Mouse (Mus musculus) kidney, embryonic 14.5 days (tissue): Measurements from ENCODE around the gene Fbxl18. TPM values are rescaled to one million over a fixed set of nuclear protein-coding genes. Genes with fewer than 3 reads are reported as not detected.

Source experiments
- ATAC-seq: fragments of 200-750 bp; cut with Nextera tagmentation; 2 replicates; pipeline ENCODE4 v1.8.0; 2017; ENCODE audit warnings: moderate number of reproducible peaks, mild to moderate bottlenecking, moderate TSS enrichment, moderate library complexity; ENCODE audit not compliant: low FRiP score, low TSS enrichment
- H3K27ac ChIP-seq: fragments of 300-500 bp; sonication (generic); 2 replicates; pipeline ENCODE4 v1.5.1; 2014; ENCODE audit warnings: low read depth, mild to moderate bottlenecking, low read length, moderate library complexity, mixed read lengths
- H3K27me3 ChIP-seq: fragments of 300-500 bp; sonication (generic); 2 replicates; pipeline ENCODE4 v1.6.1; 2014; ENCODE audit warnings: mild to moderate bottlenecking, low read length; ENCODE audit not compliant: control insufficient read depth, insufficient read depth
- H3K36me3 ChIP-seq: fragments of 300-500 bp; sonication (generic); 2 replicates; pipeline ENCODE4 v1.6.1; 2014; ENCODE audit warnings: low read length, mixed read lengths; ENCODE audit not compliant: control insufficient read depth, insufficient read depth
- H3K4me1 ChIP-seq: fragments of 300-500 bp; sonication (generic); 2 replicates; pipeline ENCODE4 v1.6.1; 2014; ENCODE audit warnings: low read length, mixed read lengths; ENCODE audit not compliant: control insufficient read depth, insufficient read depth
- H3K4me2 ChIP-seq: fragments of 300-500 bp; sonication (generic); replicated peaks from 2 replicates; pipeline ENCODE4 v1.6.1; 2014; ENCODE audit warnings: low read depth, mild to moderate bottlenecking, low read length
- H3K4me3 ChIP-seq: fragments of 300-500 bp; sonication (generic); 2 replicates; pipeline ENCODE4 v1.5.1; 2014; ENCODE audit warnings: mild to moderate bottlenecking, low read length
- H3K9ac ChIP-seq: fragments of 300-500 bp; sonication (generic); 2 replicates; pipeline ENCODE4 v1.6.1; 2014; ENCODE audit warnings: low read depth, mild to moderate bottlenecking, low read length, moderate library complexity
- H3K9me3 ChIP-seq: fragments of 300-500 bp; sonication (generic); 2 replicates; pipeline ENCODE4 v1.6.1; 2016; ENCODE audit warnings: low read length; ENCODE audit not compliant: control insufficient read depth
- WGBS: fragments of 180-500 bp; shearing (Covaris S2); extraction: QIAGEN DNeasy Blood & Tissue Kit; methylation state at CpG from one replicate; pipeline ENCODE4 v1.1.7; 2014; 5-methylcytosine and 5-hydroxymethylcytosine counted together
- polyA plus RNA-seq: library from polyadenylated mRNA; unstranded; fragments of >200 nt; fragmentation: Nextera tagmentation; extraction: Ambion mirVana; gene quantifications from 2 replicates; pipeline ENCODE4 v1.2.1, GENCODE M21; 2014

The Fbxl18 gene
- polyA plus RNA-seq, 1 experiment from 2014 or later, result 14.6 TPM

DNA sequence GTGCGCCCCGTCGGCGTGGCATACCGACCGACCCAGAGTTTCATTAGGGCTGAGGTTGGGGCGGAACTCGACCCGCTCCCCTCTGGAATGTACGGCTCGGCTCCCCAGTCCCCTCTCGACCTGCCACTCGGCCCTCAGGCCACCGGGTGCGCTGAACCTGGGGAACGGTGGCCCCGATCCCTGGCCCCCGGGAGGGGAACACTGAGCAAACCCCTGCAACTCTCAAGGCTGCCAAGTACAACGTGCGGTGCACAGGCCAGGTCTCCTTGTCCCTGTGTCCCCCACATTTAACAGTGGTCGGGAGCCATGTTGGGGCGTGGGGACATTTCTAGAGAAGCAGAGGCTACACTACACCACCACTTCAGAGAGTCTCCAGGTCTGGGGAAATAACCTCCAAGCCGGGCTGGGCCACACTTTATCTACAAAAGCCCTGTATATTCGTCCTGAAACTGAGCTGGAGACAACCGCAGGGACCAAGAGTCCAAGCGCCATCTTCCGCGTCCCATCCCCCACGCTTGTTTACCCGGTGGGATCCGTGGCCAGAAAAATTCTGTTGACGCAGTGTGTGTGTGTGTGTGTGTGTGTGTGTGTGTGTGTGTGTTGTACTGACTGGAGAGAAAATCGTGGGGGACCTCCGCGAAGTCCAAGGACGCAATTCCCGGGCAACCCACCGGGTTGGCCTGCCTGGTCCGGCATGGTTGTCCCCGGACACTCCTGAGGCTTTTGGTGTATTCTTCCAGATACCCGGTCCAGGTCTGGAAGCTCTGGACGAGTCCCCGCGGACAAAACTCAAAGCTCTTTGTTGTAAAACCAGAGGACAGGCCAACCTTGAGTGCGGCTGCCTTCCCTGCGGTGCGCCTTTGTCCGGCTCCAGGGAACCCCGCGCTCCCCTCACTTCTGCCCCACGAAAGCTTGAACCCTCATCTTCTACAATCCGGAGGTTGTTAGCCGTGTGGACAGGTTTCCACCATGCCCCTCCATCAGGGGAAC lies 74.7 kb downstream of the Fbxl18 start:
- Histone ChIP-seq H3K27ac (peak overlapping the region; percentile 100), H3K4me3 (peak overlapping the region; percentile 96), H3K4me1 (peaks cover 25% of the 10 kb centered on the region), H3K9me3 (no peaks in the 10 kb centered on the region), H3K4me2 (peak overlapping the region; percentile 64), H3K9ac (peak overlapping the region; percentile 87), H3K36me3 (no peaks in the 10 kb centered on the region), H3K27me3 (no peaks in the 10 kb centered on the region)
- no peak for ATAC-seq
- under 1% methylated on average over 53 of the region's 53 CpGs for WGBS

DNA sequence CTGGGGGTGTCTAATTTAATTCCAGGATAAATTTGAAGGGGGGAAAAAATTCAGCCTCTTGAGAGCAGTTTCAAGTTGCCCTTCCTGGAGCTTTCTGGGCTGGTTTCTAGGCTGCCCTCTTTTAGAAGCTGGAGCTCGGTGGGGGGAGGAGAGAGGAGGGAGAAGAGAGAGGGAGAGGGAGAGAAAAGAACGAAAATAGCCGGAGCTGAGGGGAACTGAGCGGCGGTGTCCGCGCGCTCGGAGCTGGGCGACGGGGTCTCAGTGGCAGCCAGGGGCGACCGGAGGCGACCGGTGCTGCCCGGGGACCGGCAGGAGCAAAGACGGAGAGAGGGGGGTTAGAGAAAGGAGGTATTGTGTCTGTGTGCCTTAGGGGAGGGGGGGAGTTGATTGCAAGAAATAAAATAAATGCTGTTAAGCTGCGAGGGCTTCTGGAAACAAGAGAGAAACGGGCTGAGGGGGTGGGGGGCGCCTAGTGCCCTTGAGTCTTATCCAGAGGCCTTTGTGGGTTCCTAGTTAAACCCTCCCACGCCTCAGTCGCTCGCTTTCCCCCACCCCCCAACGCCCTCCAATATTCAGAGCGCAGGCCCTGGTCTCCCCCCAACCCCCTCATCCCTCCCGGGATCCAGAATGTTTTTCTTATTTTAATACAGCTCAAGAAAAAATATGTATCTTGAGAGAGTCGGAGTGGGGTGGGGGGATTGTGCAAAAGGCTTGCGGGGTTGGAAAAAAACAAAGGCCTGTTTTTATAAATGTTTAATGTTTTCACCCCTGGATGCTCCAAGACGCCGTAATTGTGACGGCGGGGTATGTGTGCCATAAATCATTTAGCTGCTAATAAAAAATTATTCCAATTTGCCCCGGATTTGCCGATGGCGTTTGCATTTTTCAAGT lies 75.6 kb downstream of the Fbxl18 start:
- Histone ChIP-seq H3K4me2 (peak overlapping the region; percentile 64), H3K4me1 (peaks cover 17% of the 10 kb centered on the region), H3K9me3 (no peaks in the 10 kb centered on the region), H3K9ac (peak overlapping the region; percentile 87), H3K27me3 (no peaks in the 10 kb centered on the region), H3K27ac (peak overlapping the region; percentile 100), H3K4me3 (peak overlapping the region; percentile 96), H3K36me3 (no peaks in the 10 kb centered on the region)
- ATAC-seq, result no peak
- under 1% methylated on average over 36 of the region's 36 CpGs for WGBS

- H3K9me3 ChIP-seq, result no peaks in the 10 kb centered on the region
- ATAC-seq, result no peak
- H3K9ac ChIP-seq, result peak overlapping the region; percentile 87
- no peaks in the 10 kb centered on the region for H3K27me3 ChIP-seq
- peak overlapping the region; percentile 96 for H3K4me3 ChIP-seq
- peak overlapping the region; percentile 64 for H3K4me2 ChIP-seq
- WGBS, result under 1% methylated on average over 43 of the region's 43 CpGs
- peaks cover 8% of the 10 kb centered on the region for H3K4me1 ChIP-seq
- H3K36me3 ChIP-seq, result no peaks in the 10 kb centered on the region; the same call in 1 of the 2 replicates
- peak overlapping the region; percentile 100 for H3K27ac ChIP-seq
These were observed 76.5 kb downstream of the Fbxl18 start for GRCm38 (mm10) chr5:142818435-142819360.

DNA sequence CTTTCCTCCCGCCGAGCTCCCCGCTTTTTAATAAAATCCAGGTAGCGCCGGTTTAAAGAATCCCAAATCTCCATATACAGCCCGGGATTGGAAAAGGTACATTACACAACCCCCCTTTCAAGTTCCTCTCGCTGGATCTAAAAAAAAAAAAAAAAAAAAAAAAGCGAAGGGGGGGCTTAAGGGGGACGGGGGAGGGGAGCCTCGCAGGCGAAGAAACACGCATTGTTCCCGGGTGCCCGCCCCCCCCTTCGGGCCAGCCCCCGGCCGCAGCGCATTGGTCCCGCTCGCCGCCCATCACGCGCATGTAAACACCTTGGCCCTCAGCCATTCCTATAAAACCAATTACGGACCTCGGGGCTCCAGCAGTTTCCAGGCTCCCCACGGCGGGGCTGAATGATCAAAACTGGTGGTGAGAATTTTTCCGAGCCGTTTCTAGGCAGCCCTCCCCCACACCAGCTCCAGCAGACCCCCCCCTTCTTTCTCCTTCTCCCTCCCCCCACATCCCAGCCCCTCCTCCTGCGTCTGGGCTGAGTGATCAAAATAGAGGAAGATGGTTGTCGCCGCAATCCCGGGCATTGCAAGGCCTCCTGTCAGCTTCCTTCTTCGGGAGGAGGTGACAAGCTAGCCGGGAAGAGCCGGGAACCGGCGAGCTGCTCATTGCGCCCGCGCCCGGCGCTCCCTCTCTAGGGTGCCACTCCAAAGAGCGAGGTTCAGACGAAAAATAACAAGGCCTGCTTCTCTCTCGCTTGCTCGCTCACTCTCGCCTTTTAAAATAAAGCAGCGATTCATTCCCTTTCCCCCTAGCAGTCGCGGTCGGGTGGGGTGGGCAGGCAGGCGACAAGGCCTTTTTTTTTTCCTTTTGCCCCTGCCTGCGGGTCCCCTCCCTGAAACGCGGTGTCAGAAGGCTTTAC lies 77.4 kb downstream of the Fbxl18 start, which contains the start of gene Tnrc18:
Gene Tnrc18, minus strand, starts transcription at position 139 of the 911 bp plus-strand sequence.
- no peaks in the 10 kb centered on the region; the same call in 1 of the 2 replicates for H3K36me3 ChIP-seq
- H3K27ac ChIP-seq, result peak within 1 kb of the TSS; percentile 100
- H3K27me3 ChIP-seq, result no peaks in the 10 kb centered on the region
- ATAC-seq, result peak; percentile 67
- H3K4me1 ChIP-seq, result peaks cover 9% of the 10 kb centered on the region
- no peaks in the 10 kb centered on the region for H3K9me3 ChIP-seq
- under 1% methylated on average over 55 of the region's 56 CpGs for WGBS
- H3K4me2 ChIP-seq, result peak within 1 kb of the TSS; percentile 97
- H3K4me3 ChIP-seq, result peak within 1 kb of the TSS; percentile 96
- peak within 1 kb of the TSS; percentile 100 for H3K9ac ChIP-seq

Other genes with a start within 250 kb of the Fbxl18 start
- gene Slc29a4, start 202.9 kb downstream of the Fbxl18 start, polyA plus RNA-seq, result 3.6 and 6.0 TPM in 2 replicates
- gene Tnrc18, start 77.8 kb downstream of the Fbxl18 start, polyA plus RNA-seq, result 32.7 and 41.1 TPM in 2 replicates
- gene Actb, start 11.3 kb upstream of the Fbxl18 start, polyA plus RNA-seq, result 14,375 and 16,963 TPM in 2 replicates
- 312 and 390 TPM in 2 replicates for gene Fscn1, start 64.9 kb upstream of the Fbxl18 start, polyA plus RNA-seq
- gene Rnf216, start 217.6 kb upstream of the Fbxl18 start, polyA plus RNA-seq, result 28.7 and 48.3 TPM in 2 replicates